Mouse (Mus musculus) MEL (cell line): Measurements from ENCODE around the gene Il11. TPM values are rescaled to one million over a fixed set of nuclear protein-coding genes. Genes with fewer than 3 reads are reported as not detected.

ENCODE experiments used
- DNase-seq: peaks from one replicate; pipeline ENCODE4 v3.0.0; 2011; ENCODE audit warnings: low read depth, low spot score
- H3K27ac ChIP-seq: 2 replicates; pipeline ENCODE4 v1.5.1; 2012; ENCODE audit warnings: low read depth, mild to moderate bottlenecking, control low read depth, low read length, moderate library complexity; ENCODE audit not compliant: control insufficient read depth
- H3K27me3 ChIP-seq, 2 experiments: fragments of 150-350 bp in 1 of 2; sonication (generic) in 1 of 2; 2 replicates each; pipeline ENCODE4 v1.6.1; 2012; ENCODE audit warnings: low read length in 2 of 2, mild to moderate bottlenecking in 2 of 2, improper control_type of control experiment in 1 of 2, moderate library complexity in 1 of 2; ENCODE audit not compliant: insufficient read depth in 2 of 2, control insufficient read depth in 1 of 2
- H3K36me3 ChIP-seq, 2 experiments: 2 replicates each; pipeline ENCODE4 v1.6.1; 2012 to 2014; ENCODE audit warnings: low read length in 2 of 2, improper control_type of control experiment in 1 of 2, inconsistent platforms in 1 of 2, mild to moderate bottlenecking in 1 of 2; ENCODE audit not compliant: insufficient read depth in 2 of 2, control insufficient read depth in 1 of 2
- H3K4me1 ChIP-seq, 2 experiments: fragments of 150-350 bp in 1 of 2; sonication (generic) in 1 of 2; 2 replicates each; pipeline ENCODE4 v1.6.1; 2012; ENCODE audit warnings: low read length in 2 of 2, improper control_type of control experiment in 1 of 2, mild to moderate bottlenecking in 1 of 2; ENCODE audit not compliant: insufficient read depth in 2 of 2, control insufficient read depth in 1 of 2
- H3K4me3 ChIP-seq, 2 experiments: fragments of 150-350 bp in 1 of 2; sonication (generic) in 1 of 2; 2 replicates each; pipeline ENCODE4 v1.5.1; 2012; ENCODE audit warnings: low read depth in 2 of 2, low read length in 2 of 2, mild to moderate bottlenecking in 2 of 2, moderate library complexity in 2 of 2, control low read depth in 1 of 2, improper control_type of control experiment in 1 of 2; ENCODE audit not compliant: control insufficient read depth in 1 of 2, insufficient read depth in 1 of 2
- H3K79me2 ChIP-seq: 2 replicates; pipeline ENCODE4 v1.6.1; 2012; ENCODE audit warnings: mild to moderate bottlenecking, low read length, moderate library complexity; ENCODE audit not compliant: control insufficient read depth, poor library complexity, insufficient read depth
- H3K9ac ChIP-seq: 2 replicates; pipeline ENCODE4 v1.6.1; 2012; ENCODE audit warnings: low read depth, mild to moderate bottlenecking, control low read depth, low read length, moderate library complexity; ENCODE audit not compliant: control insufficient read depth, poor library complexity, severe bottlenecking
- H3K9me3 ChIP-seq: fragments of 150-350 bp; sonication (generic); replicated peaks from 2 replicates; pipeline ENCODE4 v1.6.1; 2012; ENCODE audit warnings: mild to moderate bottlenecking, low read length, improper control_type of control experiment, moderate library complexity; ENCODE audit not compliant: insufficient read depth
- CHD1 ChIP-seq: IDR thresholded peaks from 2 replicates; pipeline ENCODE4 v1.6.1; 2012; ENCODE audit warnings: low read depth, mild to moderate bottlenecking, inconsistent platforms, low read length, improper control_type of control experiment
- CHD2 ChIP-seq: IDR thresholded peaks from 2 replicates; pipeline ENCODE4 v1.6.1; 2011; ENCODE audit warnings: low read length, improper control_type of control experiment
- CTCF ChIP-seq, 3 experiments: IDR thresholded peaks in 2 of 3; conservative IDR thresholded peaks in 1 of 3; 2 replicates each; pipeline ENCODE4 v1.5.1; 2011 to 2012; ENCODE audit warnings: low read length in 3 of 3, low read depth in 2 of 3, mild to moderate bottlenecking in 2 of 3, improper control_type of control experiment in 1 of 3, inconsistent platforms in 1 of 3, mixed read lengths in 1 of 3, moderate library complexity in 1 of 3; ENCODE audit not compliant: control insufficient read depth in 1 of 3, insufficient read depth in 1 of 3, poor library complexity in 1 of 3, severe bottlenecking in 1 of 3
- E2F4 ChIP-seq: IDR thresholded peaks from 2 replicates; pipeline ENCODE4 v1.6.1; 2011; ENCODE audit warnings: low read depth, low read length, improper control_type of control experiment, borderline replicate concordance
- EP300 ChIP-seq, 2 experiments: IDR thresholded peaks; 2 replicates each; pipeline ENCODE4 v1.6.1; 2011; ENCODE audit warnings: improper control_type of control experiment in 2 of 2, low read length in 2 of 2, low read depth in 1 of 2, mild to moderate bottlenecking in 1 of 2
- GATA1 ChIP-seq: IDR thresholded peaks from 2 replicates; pipeline ENCODE4 v1.6.1; 2011; ENCODE audit warnings: low read depth, low read length, improper control_type of control experiment
- JUND ChIP-seq: IDR thresholded peaks from 2 replicates; pipeline ENCODE4 v1.6.1; 2011; ENCODE audit warnings: low read depth, mild to moderate bottlenecking, improper control_type of control experiment, low read length
- KAT2A ChIP-seq: conservative IDR thresholded peaks from 2 replicates; pipeline ENCODE4 v1.6.1; 2012; ENCODE audit warnings: low read depth, low read length, improper control_type of control experiment, inconsistent platforms
- MAFK ChIP-seq: IDR thresholded peaks from 2 replicates; pipeline ENCODE4 v1.6.1; 2011; ENCODE audit warnings: low read depth, mild to moderate bottlenecking, low read length, improper control_type of control experiment, borderline replicate concordance
- MAZ ChIP-seq: IDR thresholded peaks from 2 replicates; pipeline ENCODE4 v1.6.1; 2012; ENCODE audit warnings: low read depth, mild to moderate bottlenecking, inconsistent platforms, low read length, improper control_type of control experiment
- MEF2A ChIP-seq: IDR thresholded peaks from 2 replicates; pipeline ENCODE4 v1.6.1; 2014; ENCODE audit warnings: low read depth, mild to moderate bottlenecking, inconsistent platforms, low read length, improper control_type of control experiment; ENCODE audit not compliant: poor library complexity, insufficient replicate concordance, severe bottlenecking; ENCODE audit errors: extremely low read depth
- MYB ChIP-seq: IDR thresholded peaks from 2 replicates; pipeline ENCODE4 v1.6.1; 2011; ENCODE audit warnings: mild to moderate bottlenecking, low read depth, low read length, improper control_type of control experiment
- MYC ChIP-seq: IDR thresholded peaks from 2 replicates; pipeline ENCODE4 v1.6.1; 2011; ENCODE audit warnings: low read depth, mild to moderate bottlenecking, low read length, improper control_type of control experiment, moderate library complexity
- NRF1 ChIP-seq: IDR thresholded peaks from 2 replicates; pipeline ENCODE4 v1.6.1; 2014; ENCODE audit warnings: low read depth, mild to moderate bottlenecking, inconsistent platforms, low read length, improper control_type of control experiment, moderate library complexity; ENCODE audit not compliant: poor library complexity, insufficient read depth, severe bottlenecking
- POLR2A ChIP-seq, 2 experiments: IDR thresholded peaks; 2 replicates each; pipeline ENCODE4 v1.6.1; 2011 to 2012; ENCODE audit warnings: low read length in 2 of 2, mild to moderate bottlenecking in 2 of 2, control low read depth in 1 of 2, improper control_type of control experiment in 1 of 2, low read depth in 1 of 2, moderate library complexity in 1 of 2; ENCODE audit not compliant: control insufficient read depth in 1 of 2, insufficient read depth in 1 of 2, poor library complexity in 1 of 2
- POLR2AphosphoS2 ChIP-seq: IDR thresholded peaks from 2 replicates; pipeline ENCODE4 v1.6.1; 2011; ENCODE audit warnings: low read length, improper control_type of control experiment
- RAD21 ChIP-seq: IDR thresholded peaks from 2 replicates; pipeline ENCODE4 v1.6.1; 2011; ENCODE audit warnings: mild to moderate bottlenecking, low read depth, low read length, improper control_type of control experiment
- RCOR1 ChIP-seq: IDR thresholded peaks from 2 replicates; pipeline ENCODE4 v1.6.1; 2012; ENCODE audit warnings: low read depth, mild to moderate bottlenecking, inconsistent platforms, low read length, improper control_type of control experiment
- SIN3A ChIP-seq: IDR thresholded peaks from 2 replicates; pipeline ENCODE4 v1.6.1; 2012; ENCODE audit warnings: low read length, improper control_type of control experiment, inconsistent platforms
- SMC3 ChIP-seq: IDR thresholded peaks from 2 replicates; pipeline ENCODE4 v1.6.1; 2011; ENCODE audit warnings: low read depth, low read length, improper control_type of control experiment
- TAL1 ChIP-seq: IDR thresholded peaks from 2 replicates; pipeline ENCODE4 v1.6.1; 2012; ENCODE audit warnings: mild to moderate bottlenecking, inconsistent platforms, low read length, moderate library complexity, mixed read lengths
- TBP ChIP-seq: IDR thresholded peaks from 2 replicates; pipeline ENCODE4 v1.8.0; 2011; ENCODE audit warnings: low read depth, low read length, improper control_type of control experiment
- TCF12 ChIP-seq: IDR thresholded peaks from 2 replicates; pipeline ENCODE4 v1.6.1; 2014; ENCODE audit warnings: low read depth, mild to moderate bottlenecking, inconsistent platforms, low read length, improper control_type of control experiment, moderate library complexity
- UBTF ChIP-seq: IDR thresholded peaks from 2 replicates; pipeline ENCODE4 v1.6.1; 2012; ENCODE audit warnings: low read depth, mild to moderate bottlenecking, inconsistent platforms, low read length, improper control_type of control experiment, moderate library complexity, borderline replicate concordance; ENCODE audit not compliant: insufficient read depth
- USF2 ChIP-seq, 2 experiments: IDR thresholded peaks; 2 replicates each; pipeline ENCODE4 v1.6.1; 2011 to 2012; ENCODE audit warnings: improper control_type of control experiment in 2 of 2, low read length in 2 of 2, borderline replicate concordance in 1 of 2, inconsistent platforms in 1 of 2, low read depth in 1 of 2, mild to moderate bottlenecking in 1 of 2; ENCODE audit not compliant: insufficient read depth in 1 of 2
- ZC3H11A ChIP-seq: IDR thresholded peaks from 2 replicates; pipeline ENCODE4 v1.6.1; 2012; ENCODE audit warnings: low read depth, mild to moderate bottlenecking, inconsistent platforms, low read length, improper control_type of control experiment
- ZKSCAN1 ChIP-seq: IDR thresholded peaks from 2 replicates; pipeline ENCODE4 v1.6.1; 2012; ENCODE audit warnings: low read depth, mild to moderate bottlenecking, inconsistent platforms, low read length, improper control_type of control experiment, moderate library complexity
- ZMIZ1 ChIP-seq: IDR thresholded peaks from 2 replicates; pipeline ENCODE4 v1.6.1; 2012; ENCODE audit warnings: low read depth, mild to moderate bottlenecking, inconsistent platforms, low read length, improper control_type of control experiment, moderate library complexity
- ZNF384 ChIP-seq: IDR thresholded peaks from 2 replicates; pipeline ENCODE4 v1.6.1; 2012; ENCODE audit warnings: low read depth, mild to moderate bottlenecking, inconsistent platforms, low read length, improper control_type of control experiment
- polyA plus RNA-seq, 2 experiments: library from polyadenylated mRNA; stranded (reverse) in 1 of 2; unstranded in 1 of 2; fragments of >175 nt in 1 of 2; fragments of >200 nt in 1 of 2; gene quantifications; 2 replicates each; pipeline versions ENCODE4 v1.2.1 to v1.2.4; 2012; ENCODE audit warnings: low replicate concordance in 2 of 2, low read depth in 1 of 2; ENCODE audit not compliant: insufficient read length in 2 of 2, insufficient read depth in 1 of 2, missing spikeins in 1 of 2
- total RNA-seq: library from RNA; depleted of rRNA; stranded (reverse); fragments of 300-350 nt; gene quantifications from 2 replicates; pipeline ENCODE4 v1.2.3, GENCODE M21; 2012

Il11 gene
- total and polyA plus RNA-seq, 3 experiments = 0.07 to 0.12 TPM; not detected in 1

- DNase-seq = no peak
- Histone ChIP-seq H3K27me3 (no peaks in the 10 kb centered on the region), H3K4me3 (no peak overlapping the region), H3K36me3 (no peaks in the 10 kb centered on the region), H3K4me1 (peaks cover 0 to 13% of the 10 kb centered on the region in 2 experiments; a peak in 3 of 4 replicates), H3K9me3 (no peaks in the 10 kb centered on the region), H3K27ac (no peak overlapping the region; the same call in 1 of the 2 replicates), H3K9ac (no peak overlapping the region), H3K79me2 (no peaks in the 10 kb centered on the region; the same call in 1 of the 2 replicates)
- TF ChIP-seq E2F4 (no peak), ZNF384 (no peak), MAFK (no peak), MAZ (no peak), EP300 (IDR thresholded peaks at IDR 0.05; ENCODE audit: low read depth in 1 of 2, low read length in 2 of 2) (no peak), RAD21 (no peak), ZC3H11A (no peak), USF2 (IDR thresholded peaks at IDR 0.05; ENCODE audit: borderline replicate concordance in 1 of 2, insufficient read depth in 1 of 2, low read depth in 1 of 2, low read length in 2 of 2) (no peak), NRF1 (no peak), JUND (no peak), CHD2 (no peak), CHD1 (no peak), CTCF (IDR thresholded peaks at IDR 0.05 in 2 of 3, conservative IDR thresholded peaks at IDR 0.05 in 1 of 3; ENCODE audit: control insufficient read depth in 1 of 3, insufficient read depth in 1 of 3, low read depth in 2 of 3, low read length in 3 of 3, poor library complexity in 1 of 3, severe bottlenecking in 1 of 3) (no peak), ZKSCAN1 (no peak), GATA1 (no peak), POLR2AphosphoS2 (no peak), KAT2A (no peak), SIN3A (no peak), POLR2A (IDR thresholded peaks at IDR 0.05; ENCODE audit: control insufficient read depth in 1 of 2, insufficient read depth in 1 of 2, low read depth in 1 of 2, low read length in 2 of 2, poor library complexity in 1 of 2) (no peak)
These were observed 34.3 kb downstream of the Il11 start for GRCm38 (mm10) chr7:4748321-4748720.

- peak; percentile 61 for DNase-seq
- no peaks in the 10 kb centered on the region for H3K27me3 ChIP-seq
- peak; percentile 54 for TF ChIP-seq MYB
- TF ChIP-seq EP300 (IDR thresholded peaks at IDR 0.05; ENCODE audit: low read depth in 1 of 2, low read length in 2 of 2) = peak; percentile 60 to 72; a peak in 3 of 4 replicates
- no peak for TF ChIP-seq POLR2A (IDR thresholded peaks at IDR 0.05; ENCODE audit: control insufficient read depth in 1 of 2, insufficient read depth in 1 of 2, low read depth in 1 of 2, low read length in 2 of 2, poor library complexity in 1 of 2)
- TF ChIP-seq TAL1 = peak; percentile 69
- TF ChIP-seq TCF12 = peak; percentile 49; the same call in 1 of the 2 replicates
- no peak for TF ChIP-seq MYC
- TF ChIP-seq GATA1 = peak; percentile 51
- TF ChIP-seq TBP = peak; percentile 89
- TF ChIP-seq ZMIZ1 = no peak
- TF ChIP-seq MEF2A = no peak
- TF ChIP-seq RAD21 = no peak
- 0 out of 2 replicates have a peak, but pooled peaks have one; percentile 15 for TF ChIP-seq RCOR1
- no peak for TF ChIP-seq SMC3
- TF ChIP-seq UBTF = no peak
- TF ChIP-seq CTCF (IDR thresholded peaks at IDR 0.05 in 2 of 3, conservative IDR thresholded peaks at IDR 0.05 in 1 of 3; ENCODE audit: control insufficient read depth in 1 of 3, insufficient read depth in 1 of 3, low read depth in 2 of 3, low read length in 3 of 3, poor library complexity in 1 of 3, severe bottlenecking in 1 of 3) = no peak
These were observed 35.3 kb downstream of the Il11 start for GRCm38 (mm10) chr7:4747156-4747899.

More at GRCm38 (mm10) chr7:4747156-4747899, 35.3 kb downstream of the Il11 start:
- Histone ChIP-seq H3K9me3 (no peaks in the 10 kb centered on the region), H3K36me3 (no peaks in the 10 kb centered on the region), H3K79me2 (no peaks in the 10 kb centered on the region), H3K9ac (no peak overlapping the region), H3K4me1 (peaks cover 0 to 13% of the 10 kb centered on the region in 2 experiments; a peak in 3 of 4 replicates), H3K27ac (peak overlapping the region; percentile 40; the same call in 1 of the 2 replicates), H3K4me3 (no peak overlapping the region)
